Mouse (Mus musculus): ENCODE measurements at regions not wholly inside any gene's neighbourhood (a gene's known extent, or its start where the extent isn't known, plus 50 kb on each side); places are given as distances from the start of the nearest gene placed in this dataset.

DNA sequence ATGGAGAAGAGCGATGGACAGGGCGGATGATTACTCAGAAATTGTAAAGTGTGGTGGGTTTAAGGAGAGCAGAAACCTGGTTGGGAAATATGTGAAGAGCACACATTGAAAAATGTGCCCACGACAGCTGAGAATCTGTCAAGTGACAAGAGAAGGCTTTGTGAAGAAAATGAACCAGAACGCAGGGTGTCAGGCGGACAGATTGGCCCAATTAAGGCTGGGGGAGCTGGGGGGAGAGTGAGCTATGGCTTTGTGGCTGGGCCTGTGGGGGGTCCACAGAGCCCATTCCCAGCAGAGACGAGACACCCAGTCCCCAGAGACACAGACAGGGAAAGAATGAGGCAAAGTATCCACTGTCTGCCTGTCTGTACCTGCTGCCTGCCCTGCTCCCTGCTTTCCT, 153.3 kb downstream of the Shq1 start:
- no peak for DNase-seq (ENCODE audit: low spot score in 2 of 2)
- intact Hi-C loops (cut with DNase I), result loop anchor here (10.0 kb wide), 1 partner anchor 213 kb away; no protein-coding TSS in a partner anchor

DNA sequence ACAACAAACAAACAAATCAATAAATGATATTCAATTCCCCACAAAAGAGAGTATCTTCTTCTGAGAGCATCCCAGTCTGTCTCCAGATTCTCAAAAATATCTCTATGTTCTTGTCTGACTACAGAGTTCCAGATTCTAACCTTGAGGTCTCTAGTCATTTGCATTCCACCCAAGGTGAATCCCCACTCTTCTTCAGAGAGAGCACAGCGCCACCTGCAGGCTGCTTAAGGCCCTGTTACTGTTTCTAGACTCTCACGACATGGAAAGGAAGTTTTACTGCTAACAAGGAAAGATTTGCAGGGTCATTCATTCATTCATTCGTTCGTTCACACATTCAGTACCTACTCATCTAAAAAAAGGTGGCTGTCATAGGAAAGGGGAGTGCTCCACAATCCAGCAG, 158.3 kb downstream of the Shq1 start:
- no peak for DNase-seq (ENCODE audit: low spot score in 2 of 2)
- intact Hi-C loops (cut with DNase I), result loop anchor here (10.0 kb wide), 1 partner anchor 208 kb away; no protein-coding TSS in a partner anchor

DNA sequence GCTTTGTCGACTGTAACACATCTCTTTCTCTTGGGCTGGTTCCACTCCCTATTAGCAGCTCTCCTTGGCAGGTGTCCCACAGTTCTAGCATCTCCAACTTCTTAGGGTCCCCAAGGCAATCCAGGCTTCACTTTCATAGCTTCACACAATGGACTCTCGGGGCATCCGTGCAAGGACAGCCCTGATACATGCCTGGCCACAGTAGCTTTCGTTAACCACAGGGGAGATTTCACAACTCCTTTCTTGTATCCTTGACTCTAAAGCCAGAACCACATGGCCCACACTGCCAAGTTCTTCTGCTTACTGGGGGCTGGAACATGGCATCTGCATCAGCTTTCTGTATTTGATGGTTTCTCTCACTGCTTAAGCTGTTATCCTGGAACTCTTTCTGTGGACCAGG, 160.3 kb downstream of the Shq1 start:
- intact Hi-C loops (cut with DNase I), result loop anchor here (10.0 kb wide), 1 partner anchor 206 kb away; no protein-coding TSS in a partner anchor
- DNase-seq (ENCODE audit: low spot score in 2 of 2), result no peak

DNA sequence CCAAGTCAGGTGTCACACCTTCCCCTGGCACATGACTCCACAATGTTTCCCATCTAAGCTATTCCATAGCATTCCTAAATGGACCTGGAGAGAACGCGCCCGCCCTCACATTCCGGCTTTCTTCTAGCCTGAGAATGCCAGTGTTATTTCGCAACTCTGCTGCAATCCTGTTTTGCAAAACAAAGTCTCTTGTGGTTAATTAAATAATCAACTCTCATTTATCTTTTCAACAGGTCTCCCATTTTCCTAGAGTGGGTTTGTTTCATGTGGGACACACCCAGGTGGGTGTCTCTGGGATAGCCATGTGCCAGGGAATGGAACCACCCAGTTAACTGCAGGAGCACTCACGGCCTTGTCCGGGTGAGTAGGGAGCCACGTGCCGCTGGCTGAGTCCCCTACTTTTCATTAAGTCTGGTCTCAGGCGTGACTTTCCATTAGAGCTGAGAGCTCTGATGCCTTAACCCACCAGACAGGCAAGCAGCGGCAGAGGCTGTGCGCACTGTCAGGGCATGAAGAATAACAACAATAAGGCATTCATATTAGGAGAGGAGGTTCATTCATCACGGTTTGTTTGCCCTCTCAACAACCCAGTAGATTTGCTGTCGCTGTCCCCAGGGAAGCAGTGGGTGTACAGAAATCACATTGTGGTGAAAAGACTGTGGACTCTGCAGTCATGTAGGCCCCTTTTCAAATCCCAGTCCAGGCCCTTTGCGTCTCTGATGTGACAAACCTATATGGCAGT, 165.3 kb downstream of the Shq1 start:
- intact Hi-C loops (cut with DNase I), result no loop called here
- DNase-seq (ENCODE audit: low spot score in 2 of 2), result no peak

DNA sequence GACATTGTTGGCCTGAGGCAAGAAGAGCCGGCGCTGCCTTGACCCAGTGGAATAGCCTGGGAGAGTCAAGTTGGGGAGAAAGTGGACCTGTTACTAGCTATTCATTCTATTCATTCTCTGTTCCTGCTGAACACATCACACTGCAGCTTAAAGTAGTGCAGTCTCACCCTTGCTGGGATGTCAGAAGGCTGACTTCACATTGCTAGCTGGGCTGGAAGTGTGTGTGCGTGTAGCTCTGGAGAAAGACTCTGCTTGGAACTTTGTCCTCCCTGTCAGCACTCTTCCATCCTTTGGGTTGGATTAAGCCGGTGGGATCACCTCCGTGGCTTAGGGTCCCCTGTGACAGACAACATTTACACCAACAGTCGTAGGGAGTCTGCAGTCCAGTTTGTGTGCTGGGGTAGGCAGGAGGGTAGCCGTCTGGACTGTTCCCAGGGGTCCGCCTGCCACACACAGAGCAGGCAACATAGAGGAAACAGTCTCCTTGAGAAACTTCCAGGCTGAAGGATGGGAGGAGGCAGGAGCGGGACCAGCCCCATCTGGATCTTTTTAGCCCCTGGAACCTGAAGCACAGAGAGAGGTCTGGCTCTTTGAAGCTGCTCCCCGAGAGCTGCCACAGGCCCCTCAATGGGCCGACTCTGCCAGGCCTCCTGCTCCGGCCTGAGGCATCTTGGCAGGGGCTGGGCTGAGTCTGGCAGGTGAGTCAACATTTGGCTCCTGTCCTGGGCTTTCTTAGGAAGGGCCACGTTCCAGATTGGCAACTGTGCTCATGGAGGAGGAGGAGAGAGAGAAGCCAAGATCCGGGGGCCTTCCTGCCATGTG, 167.8 kb downstream of the Shq1 start:
- intact Hi-C loops (cut with DNase I), result no loop called here
- DNase-seq (ENCODE audit: low spot score in 2 of 2), result peak; percentile 20 to 47

DNA sequence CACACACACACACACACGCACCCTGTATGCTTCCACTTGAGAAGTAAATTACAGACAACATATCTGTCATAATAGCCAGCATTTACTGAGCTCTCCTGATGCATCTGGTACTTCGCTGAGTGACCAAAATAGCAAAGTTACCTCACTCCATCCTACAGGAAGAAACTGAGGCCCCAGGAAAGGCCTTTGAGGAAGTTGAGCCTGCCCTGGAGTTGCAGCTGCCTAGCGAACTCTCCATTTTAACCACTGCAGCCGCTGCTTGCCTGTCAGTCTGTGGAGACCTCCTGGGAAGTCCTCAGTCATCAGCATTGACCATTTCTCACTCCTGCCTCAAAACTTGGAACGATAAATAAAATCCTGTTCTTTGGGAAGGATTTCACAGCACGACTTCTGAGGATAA, 168.8 kb downstream of the Shq1 start:
- intact Hi-C loops (cut with DNase I), result no loop called here
- DNase-seq (ENCODE audit: low spot score in 2 of 2), result no peak

DNA sequence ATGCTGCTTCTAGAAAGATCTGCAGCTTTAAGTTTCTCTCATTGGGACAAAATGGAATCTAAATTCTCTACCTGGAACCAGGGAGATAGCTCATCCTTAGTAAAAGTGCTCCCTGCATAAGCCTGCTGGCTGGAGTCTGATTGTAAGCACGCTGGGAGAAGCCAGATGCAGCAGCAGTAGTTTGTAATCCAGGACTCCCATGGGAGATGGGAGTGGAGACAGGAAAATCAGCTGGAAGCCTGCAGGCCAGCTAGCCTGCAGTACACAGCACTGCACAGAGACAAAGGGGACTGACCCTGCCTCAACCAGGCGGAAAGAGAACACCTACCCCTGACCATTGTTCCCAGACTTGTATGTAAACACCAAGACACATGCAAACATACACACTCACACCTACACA, 170.2 kb downstream of the Shq1 start:
- intact Hi-C loops (cut with DNase I), result no loop called here
- no peak for DNase-seq (ENCODE audit: low spot score in 2 of 2)

DNA sequence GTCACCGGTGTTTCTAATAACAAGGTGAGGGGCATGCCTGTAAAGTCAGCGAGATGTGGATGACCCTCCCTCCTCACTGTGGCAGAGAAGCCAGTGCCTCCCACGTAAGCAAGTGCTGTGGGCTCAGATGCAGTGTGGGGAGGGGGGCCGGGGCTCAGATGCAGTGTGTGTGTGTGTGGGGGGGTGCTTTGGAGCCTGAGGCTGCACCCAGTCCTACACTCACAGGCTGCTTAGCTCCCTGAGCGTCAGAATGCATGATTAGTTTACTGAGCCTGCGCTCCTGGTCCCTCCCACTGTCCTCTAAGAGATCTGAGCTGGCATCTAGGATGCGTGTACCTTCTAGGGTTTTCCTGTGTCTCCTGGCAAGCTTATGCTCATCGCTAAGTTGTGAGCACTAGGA, 170.9 kb downstream of the Shq1 start:
- intact Hi-C loops (cut with DNase I), result no loop called here
- no peak for DNase-seq (ENCODE audit: low spot score in 2 of 2)

DNA sequence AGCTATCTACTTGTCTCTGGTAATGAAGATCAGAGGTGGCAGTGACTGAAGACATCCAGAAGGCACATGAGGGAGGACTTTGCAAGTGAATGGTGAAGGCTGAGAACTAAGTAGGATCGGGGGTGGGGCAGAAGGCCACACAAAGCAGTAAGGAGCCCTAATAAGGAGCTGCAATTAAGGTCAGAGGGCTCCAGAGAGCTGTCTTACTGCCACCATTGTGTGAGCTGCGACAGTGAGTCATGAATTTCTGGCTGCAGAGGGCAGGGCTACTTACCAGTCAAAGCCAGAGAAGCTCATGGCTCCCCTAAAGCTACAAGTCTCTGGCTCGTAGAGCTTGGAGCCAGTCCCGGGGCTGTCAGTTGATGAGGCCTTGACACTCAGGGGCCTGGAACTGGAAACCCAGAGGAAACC, 172.1 kb downstream of the Shq1 start:
- intact Hi-C loops (cut with DNase I), result no loop called here
- no peak for DNase-seq (ENCODE audit: low spot score in 2 of 2)

DNA sequence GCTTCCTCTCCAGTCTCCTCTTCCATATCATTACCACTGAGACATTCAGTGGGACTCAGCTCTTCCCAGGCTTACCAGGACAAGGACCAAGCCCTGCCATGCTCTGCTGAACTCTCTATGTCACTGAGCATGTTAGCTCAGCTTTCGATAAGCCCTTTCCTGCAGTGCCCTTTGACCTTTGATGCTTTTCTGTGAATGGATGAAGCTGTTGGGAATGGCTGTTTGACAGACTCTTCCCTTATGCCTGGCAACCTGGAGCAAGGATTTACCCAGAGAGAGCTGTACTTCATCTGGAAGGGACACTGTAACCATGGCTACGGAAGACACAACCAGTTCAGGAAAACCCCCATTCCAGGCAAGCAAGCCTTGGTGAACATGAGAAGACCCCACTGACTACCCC, 172.8 kb downstream of the Shq1 start:
- no peak for DNase-seq (ENCODE audit: low spot score in 2 of 2)
- intact Hi-C loops (cut with DNase I), result no loop called here

DNA sequence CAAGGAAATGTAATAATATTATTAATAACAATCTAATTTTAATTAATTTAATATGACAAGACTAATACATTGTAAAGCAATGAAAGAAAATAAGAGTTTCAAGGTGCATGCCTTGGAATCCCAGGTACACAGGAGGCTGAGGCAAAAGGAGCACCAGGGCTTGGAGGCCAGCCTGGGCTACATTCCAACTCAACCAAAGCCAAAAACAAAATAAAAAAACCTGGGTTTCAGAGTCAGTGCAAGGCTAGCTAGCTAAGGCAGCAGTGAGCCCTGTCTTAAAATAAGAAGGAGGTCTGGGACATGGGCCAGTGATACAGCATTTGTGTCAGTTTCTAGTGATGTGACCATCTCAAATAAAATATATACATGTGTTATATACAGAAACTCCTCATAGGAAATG, 174.8 kb downstream of the Shq1 start:
- no peak for DNase-seq (ENCODE audit: low spot score in 2 of 2)
- intact Hi-C loops (cut with DNase I), result no loop called here

DNA sequence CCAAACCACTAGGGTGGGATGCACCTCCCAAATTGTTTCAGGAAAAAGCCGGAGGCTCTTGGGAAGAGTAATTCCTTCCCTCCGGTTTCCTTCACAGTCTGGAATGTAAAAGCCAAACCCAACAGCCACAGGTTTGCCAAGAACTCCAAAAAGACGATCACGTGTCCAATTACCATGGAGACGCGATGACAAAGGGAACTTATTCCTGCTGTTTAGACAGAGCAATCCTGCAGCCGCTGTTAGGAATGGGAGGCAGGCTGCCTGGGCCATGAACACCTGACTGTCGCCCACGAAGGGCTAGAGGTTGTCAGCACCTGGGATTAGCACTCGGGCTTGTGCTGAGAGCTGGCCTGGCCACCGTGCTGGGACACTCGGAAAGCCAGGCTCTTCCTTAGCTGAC, 175.8 kb downstream of the Shq1 start:
- intact Hi-C loops (cut with DNase I), result no loop called here
- DNase-seq (ENCODE audit: low spot score in 2 of 2), result peak; percentile 33 to 46

DNA sequence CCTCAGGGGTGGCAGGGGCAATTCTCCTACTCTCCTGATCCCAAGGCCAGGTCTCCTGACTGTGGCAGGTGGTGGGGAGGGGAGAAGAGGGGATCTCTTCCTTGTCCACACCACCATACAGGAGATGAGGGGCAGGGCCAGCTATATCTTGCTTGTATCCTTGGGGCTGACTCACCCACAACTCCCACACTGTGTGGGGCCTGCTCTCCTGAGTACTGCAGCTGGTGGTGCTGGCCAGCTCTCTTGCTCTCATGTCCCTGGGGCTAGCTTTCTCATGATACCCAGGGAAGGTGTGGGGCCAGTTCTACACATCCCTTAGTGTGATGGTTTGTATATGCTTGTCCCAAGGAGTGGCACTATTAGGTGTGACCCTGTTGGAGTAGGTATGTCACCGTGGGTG, 177.4 kb downstream of the Shq1 start:
- intact Hi-C loops (cut with DNase I), result no loop called here
- DNase-seq (ENCODE audit: low spot score in 2 of 2), result no peak

DNA sequence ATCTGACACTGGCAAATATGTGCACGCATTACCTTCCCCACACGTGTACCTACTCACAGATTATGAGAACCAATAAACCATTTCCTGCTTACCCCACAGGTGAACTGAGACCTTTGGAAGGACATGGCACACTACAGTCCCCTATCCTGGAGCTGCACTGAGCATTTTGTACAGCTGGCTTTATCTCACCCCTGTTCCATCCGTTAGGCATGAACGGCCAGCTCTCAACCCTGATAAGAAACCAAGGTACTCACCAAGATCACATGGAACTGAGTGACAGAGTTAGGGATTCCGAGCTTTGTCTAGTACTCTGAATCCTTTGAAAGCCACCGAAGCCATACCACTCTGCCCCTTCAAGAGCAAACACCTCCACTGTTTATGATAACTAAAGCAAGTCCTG, 179.1 kb downstream of the Shq1 start:
- no peak for DNase-seq (ENCODE audit: low spot score in 2 of 2)
- intact Hi-C loops (cut with DNase I), result no loop called here

DNA sequence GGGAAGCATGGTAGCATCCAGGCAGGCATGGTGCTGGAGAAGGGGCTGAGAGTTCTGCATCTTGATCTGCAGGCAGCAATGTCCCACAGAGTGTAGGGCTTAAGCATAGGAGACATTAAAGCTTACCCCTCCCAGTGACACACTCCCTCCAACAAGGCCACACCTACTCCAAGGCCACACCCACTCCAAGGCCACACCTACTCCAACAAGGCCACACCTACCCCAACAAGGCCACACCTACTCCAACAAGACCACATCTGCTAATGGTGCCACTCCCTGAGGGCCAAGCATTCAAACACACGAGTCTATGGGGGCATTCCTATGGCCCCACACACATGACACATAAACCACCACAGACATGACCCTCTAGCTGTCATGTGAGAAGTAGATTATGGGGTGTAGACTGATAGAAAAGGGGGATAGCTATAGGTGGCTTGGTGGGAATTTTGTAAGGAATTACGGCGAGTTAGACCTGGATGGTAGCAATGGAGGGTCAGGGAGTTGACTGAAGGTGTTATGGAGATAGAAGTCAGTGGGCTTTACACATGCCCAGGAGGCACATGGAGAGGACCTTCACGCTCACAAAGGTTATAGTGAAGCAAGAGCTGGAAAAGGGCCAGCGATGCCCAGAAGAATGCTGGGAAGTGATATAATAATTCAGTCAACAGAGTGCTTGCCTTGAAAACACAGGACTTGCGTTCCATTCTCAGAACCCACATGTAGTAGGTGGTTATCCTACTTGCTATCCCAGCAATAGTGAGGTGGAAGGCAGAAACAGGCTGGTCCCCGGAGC, 179.8 kb downstream of the Shq1 start:
- intact Hi-C loops (cut with DNase I), result no loop called here
- DNase-seq (ENCODE audit: low spot score in 2 of 2), result no peak

DNA sequence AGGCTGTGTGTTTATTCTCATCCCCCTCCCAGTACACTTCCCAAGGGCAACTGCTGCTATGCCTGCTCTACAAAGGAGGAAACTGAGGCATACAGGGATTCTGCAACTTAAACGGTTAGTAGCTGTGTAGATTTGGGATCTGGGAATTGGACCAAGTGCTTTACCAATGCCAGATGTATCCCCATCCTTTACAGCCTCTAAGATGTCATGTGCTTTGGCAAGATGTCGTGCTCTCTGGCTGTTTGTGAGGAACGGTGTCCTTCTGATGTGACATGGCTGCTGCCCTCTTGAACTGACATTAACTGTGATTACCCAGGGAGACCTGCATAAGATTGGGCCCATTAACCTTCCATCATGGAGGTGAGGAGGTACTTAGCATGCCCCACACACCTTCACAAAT, 187.1 kb downstream of the Shq1 start:
- intact Hi-C loops (cut with DNase I), result no loop called here
- DNase-seq (ENCODE audit: low spot score in 2 of 2), result no peak

DNA sequence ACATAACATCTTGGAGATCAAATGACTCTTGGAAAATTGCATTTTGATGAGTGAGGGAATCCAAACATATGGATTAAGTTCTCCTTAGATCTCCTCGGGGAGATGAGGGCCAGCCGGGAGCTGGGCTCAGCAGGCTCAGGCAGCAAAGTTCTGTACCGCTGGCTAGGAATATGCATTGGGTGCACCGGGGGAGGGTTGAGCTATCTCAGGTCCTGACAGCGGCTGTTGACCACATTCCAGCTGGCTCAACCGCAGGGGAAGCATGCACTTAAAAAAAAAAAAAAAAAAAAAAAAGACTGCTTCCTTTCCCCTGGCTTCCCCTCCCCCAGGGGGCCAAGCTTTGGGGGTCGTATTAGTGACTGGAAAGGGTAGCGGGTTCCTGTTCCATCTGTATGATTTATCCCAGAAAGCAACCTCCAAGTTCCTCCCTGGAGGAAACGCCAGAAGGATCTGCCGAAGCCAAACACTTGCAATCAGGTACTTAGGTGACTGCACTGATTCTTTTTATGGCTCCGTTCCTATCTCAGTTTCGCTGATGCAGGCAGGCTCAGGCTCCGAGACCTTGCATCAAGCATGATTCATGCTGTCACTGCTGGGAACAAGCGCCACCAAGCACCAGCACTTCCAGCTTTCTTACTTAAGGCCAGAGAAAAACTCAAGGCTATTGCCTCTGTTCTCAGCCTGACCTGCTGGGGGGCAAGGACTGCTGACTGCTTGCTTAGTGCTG, 187.7 kb downstream of the Shq1 start:
- intact Hi-C loops (cut with DNase I), result no loop called here
- DNase-seq (ENCODE audit: low spot score in 2 of 2), result no peak

DNA sequence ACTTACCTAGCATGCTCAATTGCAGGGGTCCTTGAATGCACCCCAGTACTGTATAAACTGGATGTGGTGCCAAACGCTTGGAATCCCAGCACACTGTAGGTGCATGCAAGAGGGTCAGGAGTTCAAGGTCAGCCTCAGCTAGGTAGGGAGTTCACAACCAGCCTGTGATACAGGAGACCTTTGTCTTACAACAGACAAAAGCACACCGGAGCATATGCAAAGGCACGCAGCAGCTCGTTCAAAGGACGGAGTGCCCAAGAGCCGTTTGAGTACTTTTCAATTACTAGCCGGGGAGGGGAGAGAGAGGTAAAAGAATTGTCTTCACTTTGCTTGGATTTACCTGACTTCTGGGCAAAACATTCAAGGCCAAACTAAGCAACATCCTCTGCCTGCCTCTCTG, 188.4 kb downstream of the Shq1 start:
- intact Hi-C loops (cut with DNase I), result no loop called here
- no peak for DNase-seq (ENCODE audit: low spot score in 2 of 2)

DNA sequence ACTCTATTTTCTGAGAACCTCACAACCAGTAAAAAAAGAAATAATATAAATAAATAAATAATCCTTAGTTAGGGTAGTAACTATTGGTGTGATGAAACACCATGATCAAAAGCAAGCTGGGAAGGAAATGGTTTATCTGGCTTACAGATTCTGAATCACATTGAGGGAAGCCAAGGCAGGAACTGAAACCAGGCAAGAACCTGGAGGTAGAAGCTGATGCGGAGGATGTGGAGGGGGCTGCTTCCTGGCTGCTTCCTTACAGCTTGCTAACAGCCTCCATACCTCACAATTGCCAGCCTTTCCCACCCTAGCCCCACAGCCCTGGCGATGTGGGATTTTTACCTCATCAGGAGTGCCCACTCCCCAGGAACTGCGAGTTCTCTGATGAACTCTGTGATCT, 190.4 kb downstream of the Shq1 start:
- intact Hi-C loops (cut with DNase I), result no loop called here
- no peak for DNase-seq (ENCODE audit: low spot score in 2 of 2)

DNA sequence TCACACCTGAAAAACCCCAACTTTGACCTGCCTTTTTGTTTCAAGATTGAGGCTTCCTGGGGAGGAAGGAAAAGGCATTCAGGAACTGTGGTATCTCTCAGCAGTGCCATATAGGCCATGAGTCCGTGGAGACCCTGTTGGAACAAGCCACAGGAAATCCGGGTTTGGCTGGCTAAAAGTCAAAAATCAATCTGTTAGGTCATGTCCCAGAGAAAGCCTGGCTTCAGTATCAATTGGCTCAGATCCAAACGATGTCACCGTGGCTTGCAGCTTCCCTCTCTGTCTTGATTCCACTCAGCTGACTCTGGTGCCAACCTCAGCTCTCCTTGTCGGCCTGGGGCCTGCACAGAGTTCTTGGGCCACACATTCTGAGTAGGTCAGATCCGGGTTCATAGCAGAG, 191.1 kb downstream of the Shq1 start:
- intact Hi-C loops (cut with DNase I), result no loop called here

More for the DNA sequence above, 191.1 kb downstream of the Shq1 start:
- DNase-seq (ENCODE audit: low spot score in 2 of 2), result no peak

All from left cerebral cortex, postnatal 36 days (tissue).